Mouse (Mus musculus) small intestine, adult 10 weeks (tissue): ENCODE results near the gene Gm14180. TPM values are rescaled to one million over a fixed set of nuclear protein-coding genes. Genes with fewer than 3 reads are reported as not detected.

Experiments
- polyA plus RNA-seq: library from polyadenylated mRNA; stranded (reverse); fragments of 350-450 nt; fragmentation: Illumina TruSeq; extraction: RNeasy Lipid Tissue Mini Kit (QIAGEN cat#74804); gene quantifications from one replicate; pipeline ENCODE4 v1.2.3, GENCODE M21; 2014; ENCODE audit warnings: low replicate concordance

Gene Gm14180
- not detected for polyA plus RNA-seq

DNA sequence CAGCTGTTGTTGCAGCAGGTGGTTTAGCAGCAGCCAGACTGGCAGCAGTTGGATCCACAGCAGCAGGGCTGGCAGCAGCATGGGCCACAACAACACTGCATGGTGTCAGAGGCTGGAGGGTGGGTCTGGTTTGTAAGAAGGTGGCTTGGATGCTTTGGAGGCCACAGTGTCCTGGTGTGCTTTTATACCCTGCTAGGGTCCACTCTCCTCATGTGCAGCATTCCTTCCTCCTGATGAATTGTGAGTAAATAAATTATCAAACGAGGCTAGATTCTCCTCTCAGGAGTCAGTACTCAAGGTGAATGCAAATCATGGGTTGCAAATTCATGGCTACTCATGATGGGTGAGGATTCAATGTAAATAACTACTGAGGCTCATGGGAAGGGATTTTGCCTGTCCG, at the start of gene Gm14180:
Gene Gm14180 (minus strand): TSS at position 101 of the 400 bp plus-strand sequence.

DNA sequence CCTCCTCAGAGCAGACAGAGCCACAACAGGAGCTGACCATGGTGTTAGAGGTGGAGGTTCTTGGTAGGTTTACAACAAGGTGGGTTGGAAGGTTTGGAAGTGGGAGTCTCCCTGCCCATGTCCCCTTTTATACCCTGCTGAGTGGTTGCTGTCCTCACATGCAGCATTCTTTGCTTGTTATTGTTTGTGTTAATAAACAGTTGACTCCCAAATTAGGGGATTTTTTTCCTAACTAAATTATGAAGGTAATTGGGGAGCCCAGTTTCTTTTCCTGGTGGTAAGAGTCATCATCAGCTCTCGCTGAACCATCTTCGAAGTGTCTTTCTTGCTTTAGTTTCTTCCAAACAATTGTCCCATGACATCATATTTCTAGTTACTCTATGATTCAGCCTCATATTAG, 46.5 kb upstream of the Gm14180 start, which contains the start of gene Krtap4-8:
Gene Krtap4-8 (minus strand): TSS at position 101 of the 400 bp plus-strand sequence.

DNA sequence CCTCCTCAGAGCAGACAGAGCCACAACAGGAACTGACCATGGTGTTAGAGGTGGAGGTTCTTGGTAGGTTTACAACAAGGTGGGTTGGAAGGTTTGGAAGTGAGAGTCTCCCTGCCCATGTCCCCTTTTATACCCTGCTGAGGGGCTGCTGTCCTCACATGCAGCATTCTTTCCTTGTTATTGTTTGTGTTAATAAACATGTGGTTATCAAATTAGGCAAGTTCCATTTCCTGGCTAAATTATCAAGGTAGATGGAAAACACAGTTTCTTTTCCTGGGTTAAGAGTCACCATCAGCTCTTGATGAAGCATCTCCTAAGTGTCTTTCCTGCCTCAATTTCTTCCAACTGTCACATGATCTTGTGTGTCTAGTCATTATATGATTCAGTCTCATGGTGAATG, 38.7 kb upstream of the Gm14180 start, which contains the start of gene Gm11595:
Gene Gm11595 (minus strand): TSS at position 101 of the 400 bp plus-strand sequence.

DNA sequence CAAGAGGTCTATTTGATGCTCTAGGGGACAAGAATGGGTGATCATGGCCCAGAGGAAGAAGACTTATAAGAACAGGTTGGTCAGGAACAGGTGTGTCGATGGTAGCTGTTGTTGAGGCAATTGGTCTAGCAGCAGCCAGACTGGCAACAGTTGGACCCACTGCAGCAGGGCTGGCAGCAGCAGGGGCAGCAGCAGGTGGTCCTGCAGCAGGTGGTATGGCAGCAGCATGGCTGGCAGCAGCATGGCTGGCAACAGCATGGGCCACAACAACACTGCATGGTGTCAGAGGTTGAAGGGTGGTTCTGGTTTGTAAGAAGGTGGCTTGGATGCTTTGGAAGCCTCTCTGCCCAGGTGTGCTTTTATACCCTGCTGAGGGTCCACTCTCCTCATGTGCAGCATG, 43.6 kb downstream of the Gm14180 start, which contains the start of gene Gm14190:
Gene Gm14190 (minus strand): TSS at position 278 of the 400 bp plus-strand sequence.

Other genes with a start within 250 kb of the Gm14180 start
- 3.3 TPM for gene Krt23, start 241.2 kb downstream of the Gm14180 start, polyA plus RNA-seq
- not detected for gene Krt39, start 213.0 kb downstream of the Gm14180 start, polyA plus RNA-seq
- gene Krt40, start 191.1 kb downstream of the Gm14180 start, polyA plus RNA-seq = not detected
- gene Krtap3-3, start 183.4 kb downstream of the Gm14180 start, polyA plus RNA-seq = not detected
- gene Krtap3-2, start 177.4 kb downstream of the Gm14180 start, polyA plus RNA-seq = not detected
- not detected for gene Gm11939, start 174.8 kb downstream of the Gm14180 start, polyA plus RNA-seq
- gene Krtap3-1, start 167.7 kb downstream of the Gm14180 start, polyA plus RNA-seq = not detected
- not detected for gene Krtap1-5, start 153.3 kb downstream of the Gm14180 start, polyA plus RNA-seq
- gene Krtap1-4, start 150.6 kb downstream of the Gm14180 start, polyA plus RNA-seq = not detected
- gene Krtap1-3, start 143.0 kb downstream of the Gm14180 start, polyA plus RNA-seq = not detected
- not detected for gene Krtap9-3, start 136.2 kb downstream of the Gm14180 start, polyA plus RNA-seq
- not detected for gene Gm11938, start 131.0 kb downstream of the Gm14180 start, polyA plus RNA-seq
- not detected for gene Gm11937, start 124.1 kb downstream of the Gm14180 start, polyA plus RNA-seq
- gene Krtap2-4, start 119.4 kb downstream of the Gm14180 start, polyA plus RNA-seq = not detected
- gene Gm11562, start 113.9 kb downstream of the Gm14180 start, polyA plus RNA-seq = not detected
- not detected for gene Krtap4-1, start 106.1 kb downstream of the Gm14180 start, polyA plus RNA-seq
- not detected for gene Krtap4-2, start 99.2 kb downstream of the Gm14180 start, polyA plus RNA-seq
- not detected for gene Krtap4-7, start 90.2 kb downstream of the Gm14180 start, polyA plus RNA-seq
- gene Gm11555, start 84.1 kb downstream of the Gm14180 start, polyA plus RNA-seq = not detected
- not detected for gene Gm11563, start 75.3 kb downstream of the Gm14180 start, polyA plus RNA-seq
- gene Krtap4-6, start 68.3 kb downstream of the Gm14180 start, polyA plus RNA-seq = not detected
- gene Gm14190, start 43.5 kb downstream of the Gm14180 start, polyA plus RNA-seq = not detected
- gene Gm11595, start 38.6 kb upstream of the Gm14180 start, polyA plus RNA-seq = not detected
- gene Krtap4-8, start 46.4 kb upstream of the Gm14180 start, polyA plus RNA-seq = not detected
- not detected for gene Krtap4-9, start 50.9 kb upstream of the Gm14180 start, polyA plus RNA-seq
- not detected for gene Gm11596, start 59.2 kb upstream of the Gm14180 start, polyA plus RNA-seq
- not detected for gene Gm11569, start 64.6 kb upstream of the Gm14180 start, polyA plus RNA-seq
- not detected for gene Gm11554, start 70.2 kb upstream of the Gm14180 start, polyA plus RNA-seq
- gene Krtap4-13, start 75.6 kb upstream of the Gm14180 start, polyA plus RNA-seq = not detected
- not detected for gene Gm11564, start 81.4 kb upstream of the Gm14180 start, polyA plus RNA-seq
- not detected for gene 2300003K06Rik, start 103.8 kb upstream of the Gm14180 start, polyA plus RNA-seq
- not detected for gene Krtap4-16, start 117.3 kb upstream of the Gm14180 start, polyA plus RNA-seq
- gene Gm11568, start 123.6 kb upstream of the Gm14180 start, polyA plus RNA-seq = not detected
- gene Gm11559, start 130.2 kb upstream of the Gm14180 start, polyA plus RNA-seq = not detected
- gene Krtap9-1, start 139.1 kb upstream of the Gm14180 start, polyA plus RNA-seq = not detected
- gene Gm11567, start 144.9 kb upstream of the Gm14180 start, polyA plus RNA-seq = not detected
- gene Krtap31-1, start 173.6 kb upstream of the Gm14180 start, polyA plus RNA-seq = not detected
- gene Gm11565, start 180.5 kb upstream of the Gm14180 start, polyA plus RNA-seq = not detected
- not detected for gene Krtap31-2, start 202.0 kb upstream of the Gm14180 start, polyA plus RNA-seq
- not detected for gene Krtap9-5, start 214.2 kb upstream of the Gm14180 start, polyA plus RNA-seq
- gene Krtap29-1, start 244.8 kb upstream of the Gm14180 start, polyA plus RNA-seq = not detected